Mouse (Mus musculus) neural tube, embryonic 14.5 days (tissue): ENCODE data around the gene Appbp2. TPM values are rescaled to one million over a fixed set of nuclear protein-coding genes. Genes with fewer than 3 reads are reported as not detected.
"Not testable (repeated sequence)": the region's sequence is repeated elsewhere in the genome, so short reads cannot be mapped to it uniquely, and the experiment has no call there.

Experiments
- ATAC-seq: fragments of 200-750 bp; cut with Nextera tagmentation; 2 replicates; pipeline ENCODE4 v1.8.0; 2017; ENCODE audit warnings: low read depth, mild to moderate bottlenecking, moderate TSS enrichment, moderate library complexity
- H3K27ac ChIP-seq: fragments of 300-500 bp; sonication (generic); 2 replicates; pipeline ENCODE4 v1.5.1; 2014; ENCODE audit warnings: low read depth, mild to moderate bottlenecking, control low read depth, low read length, moderate library complexity, mixed read lengths
- H3K27me3 ChIP-seq: fragments of 300-500 bp; sonication (generic); 2 replicates; pipeline ENCODE4 v1.6.1; 2014; ENCODE audit warnings: low read length; ENCODE audit not compliant: control insufficient read depth, insufficient read depth
- H3K36me3 ChIP-seq: fragments of 300-500 bp; sonication (generic); 2 replicates; pipeline ENCODE4 v1.6.1; 2014; ENCODE audit warnings: low read length, mixed read lengths; ENCODE audit not compliant: control insufficient read depth, insufficient read depth
- H3K4me1 ChIP-seq: fragments of 300-500 bp; sonication (generic); 2 replicates; pipeline ENCODE4 v1.6.1; 2014; ENCODE audit warnings: low read length; ENCODE audit not compliant: control insufficient read depth, insufficient read depth
- H3K4me2 ChIP-seq: fragments of 300-500 bp; sonication (generic); 2 replicates; pipeline ENCODE4 v1.6.1; 2014; ENCODE audit warnings: mild to moderate bottlenecking, low read depth, low read length, control low read depth
- H3K4me3 ChIP-seq: fragments of 300-500 bp; sonication (generic); 2 replicates; pipeline ENCODE4 v1.5.1; 2014; ENCODE audit warnings: low read depth, low read length, control low read depth, mixed read lengths
- H3K9ac ChIP-seq: fragments of 300-500 bp; sonication (generic); replicated peaks from 2 replicates; pipeline ENCODE4 v1.6.1; 2014; ENCODE audit warnings: low read depth, mild to moderate bottlenecking, control low read depth, low read length, mixed read lengths
- H3K9me3 ChIP-seq: fragments of 300-500 bp; sonication (generic); 2 replicates; pipeline ENCODE4 v1.6.1; 2016; ENCODE audit warnings: low read length; ENCODE audit not compliant: control insufficient read depth
- WGBS: fragments of 180-500 bp; shearing (Covaris S2); extraction: QIAGEN DNeasy Blood & Tissue Kit; methylation state at CpG from one replicate; pipeline ENCODE4 v1.1.7; 2014; 5-methylcytosine and 5-hydroxymethylcytosine counted together
- polyA plus RNA-seq: library from polyadenylated mRNA; unstranded; fragments of >200 nt; fragmentation: Nextera tagmentation; extraction: Ambion mirVana; gene quantifications from 2 replicates; pipeline ENCODE4 v1.2.1, GENCODE M21; 2014

Gene Appbp2
- polyA plus RNA-seq, 1 experiment from 2014 or later = 61.0 TPM

DNA sequence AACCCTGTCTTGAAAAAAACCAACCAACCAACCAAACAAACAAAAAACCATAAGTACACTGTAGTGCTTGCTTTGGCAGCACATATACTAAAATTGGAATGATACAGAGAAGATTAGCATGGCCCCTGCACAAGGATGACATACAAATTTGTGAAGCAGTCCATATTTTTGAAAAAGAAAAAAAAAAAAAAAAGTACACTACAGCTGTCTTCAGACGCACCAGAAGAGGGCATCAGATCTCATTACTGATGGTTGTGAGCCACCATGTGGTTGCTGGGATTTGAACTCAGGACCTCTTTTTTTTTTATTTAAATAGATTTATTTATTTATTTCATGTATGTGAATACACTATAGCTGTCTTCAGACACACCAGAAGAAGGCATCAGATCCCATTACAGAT lies 71.9 kb downstream of the Appbp2 start:
- H3K9ac ChIP-seq, H3K4me1 ChIP-seq, H3K27ac ChIP-seq, ATAC-seq, H3K4me3 ChIP-seq, H3K27me3 ChIP-seq, H3K36me3 ChIP-seq, H3K9me3 ChIP-seq, H3K4me2 ChIP-seq: not testable (repeated sequence)
- 81% methylated on average over 1 of the region's 1 CpGs for WGBS

DNA sequence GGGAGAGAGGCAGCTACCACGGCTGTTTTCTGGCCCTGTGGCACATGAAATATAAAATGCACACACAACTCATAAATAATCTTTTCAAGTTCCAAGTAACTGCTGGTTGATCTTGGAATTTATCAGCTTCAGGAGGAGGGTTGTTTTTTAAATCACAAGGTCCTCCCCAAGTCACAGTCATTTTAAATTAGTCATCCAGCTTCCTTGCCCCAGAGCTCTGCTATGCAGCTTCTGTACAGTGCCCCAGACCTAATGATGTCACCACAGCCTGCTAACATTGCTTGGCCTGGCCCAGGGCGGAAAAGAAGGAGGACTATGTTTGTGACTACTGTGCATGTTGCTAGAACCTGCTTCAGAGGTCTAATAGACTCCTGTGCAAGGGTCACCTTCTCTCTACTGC lies 77.6 kb downstream of the Appbp2 start:
- WGBS = 77% methylated on average over 2 of the region's 2 CpGs
- H3K27me3 ChIP-seq = no peaks in the 10 kb centered on the region
- no peak overlapping the region for H3K27ac ChIP-seq
- ATAC-seq = no peak
- no peak overlapping the region for H3K4me2 ChIP-seq
- H3K4me3 ChIP-seq = no peak overlapping the region
- H3K9me3 ChIP-seq = no peaks in the 10 kb centered on the region
- H3K36me3 ChIP-seq = no peaks in the 10 kb centered on the region
- H3K4me1 ChIP-seq = no peaks in the 10 kb centered on the region
- no peak overlapping the region for H3K9ac ChIP-seq

DNA sequence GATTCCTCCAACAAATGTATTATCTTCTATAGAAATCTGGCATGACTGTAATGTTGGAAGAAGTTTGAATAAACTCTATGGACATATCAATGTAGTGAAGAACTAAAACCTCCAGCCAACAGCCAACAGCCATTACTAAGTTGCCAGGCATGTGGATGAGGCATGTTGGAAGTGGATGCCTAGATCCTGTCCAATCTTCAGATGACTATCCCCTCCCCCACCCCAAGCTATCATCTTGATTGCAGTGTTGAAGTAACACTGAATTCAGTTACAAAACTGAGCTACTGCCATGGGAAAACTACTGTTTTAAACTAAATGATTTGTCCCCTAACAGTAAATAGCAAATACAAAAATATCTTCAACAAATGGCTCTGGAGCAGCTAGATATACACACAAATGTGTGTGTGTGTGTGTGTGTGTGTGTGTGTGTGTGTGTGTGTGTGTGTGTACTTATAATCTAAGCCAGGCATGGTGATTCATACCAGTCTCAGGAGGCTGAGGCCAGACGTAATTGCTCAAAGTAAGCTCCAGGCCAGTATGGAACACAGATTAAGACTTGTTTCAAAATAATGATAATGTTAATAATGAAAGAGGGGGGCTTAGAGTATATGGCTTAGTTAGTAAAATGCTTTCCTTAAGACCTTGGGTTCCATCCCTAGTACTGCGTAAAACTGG lies 82.5 kb downstream of the Appbp2 start:
- no peaks in the 10 kb centered on the region for H3K36me3 ChIP-seq
- no peak overlapping the region for H3K9ac ChIP-seq
- H3K9me3 ChIP-seq = no peaks in the 10 kb centered on the region
- no peaks in the 10 kb centered on the region for H3K27me3 ChIP-seq
- 94% methylated on average over 2 of the region's 2 CpGs for WGBS
- no peak overlapping the region for H3K4me2 ChIP-seq
- H3K4me1 ChIP-seq = no peaks in the 10 kb centered on the region
- no peak for ATAC-seq
- no peak overlapping the region for H3K27ac ChIP-seq
- no peak overlapping the region for H3K4me3 ChIP-seq

GRCm38 (mm10) chr11:85139581-85140540 lies 95.1 kb downstream of the Appbp2 start, which contains the start of gene Usp32:
Gene Usp32 (minus strand): TSS chr11:85140161.
- under 1% methylated on average over 82 of the region's 94 CpGs for WGBS

GRCm38 (mm10) chr11:85138776-85139474 lies 96.0 kb downstream of the Appbp2 start:
- Histone ChIP-seq H3K4me3 (peak overlapping the region; percentile 77), H3K27ac (peak overlapping the region; percentile 86), H3K27me3 (no peaks in the 10 kb centered on the region), H3K4me2 (peak overlapping the region; percentile 75), H3K4me1 (0 out of 2 replicates have a peak, but pooled peaks cover 6% of the 10 kb centered on the region), H3K9ac (peak overlapping the region; percentile 80), H3K36me3 (no peaks in the 10 kb centered on the region), H3K9me3 (no peaks in the 10 kb centered on the region)
- WGBS = under 1% methylated on average over 17 of the region's 17 CpGs
- no peak; the same call in 1 of the 2 replicates for ATAC-seq

More at GRCm38 (mm10) chr11:85139581-85140540, 95.1 kb downstream of the Appbp2 start, which contains the start of gene Usp32:
- no peaks in the 10 kb centered on the region for H3K27me3 ChIP-seq
- peak; percentile 95 for ATAC-seq
- H3K4me1 ChIP-seq = 0 out of 2 replicates have a peak, but pooled peaks cover 6% of the 10 kb centered on the region
- H3K27ac ChIP-seq = peak within 1 kb of the TSS; percentile 86
- peak within 1 kb of the TSS; percentile 75 for H3K4me2 ChIP-seq
- H3K9ac ChIP-seq = peak within 1 kb of the TSS; percentile 80
- H3K9me3 ChIP-seq = no peaks in the 10 kb centered on the region
- H3K36me3 ChIP-seq = no peaks in the 10 kb centered on the region
- peak within 1 kb of the TSS; percentile 77 for H3K4me3 ChIP-seq

Other genes starting within 250 kb of the Appbp2 start
- gene Usp32, start 95.0 kb downstream of the Appbp2 start, polyA plus RNA-seq = 20.2 and 21.1 TPM in 2 replicates
- 1.2 and 1.3 TPM in 2 replicates for gene 1700125H20Rik, start 64.7 kb downstream of the Appbp2 start, polyA plus RNA-seq
- 19.5 and 21.5 TPM in 2 replicates for gene Ppm1d, start 76.1 kb upstream of the Appbp2 start, polyA plus RNA-seq
- gene Bcas3, start 118.0 kb upstream of the Appbp2 start, polyA plus RNA-seq = 30.9 and 41.9 TPM in 2 replicates